Mouse (Mus musculus): ENCODE results near the gene Vps45. TPM values are rescaled to one million over a fixed set of nuclear protein-coding genes. Genes with fewer than 3 reads are reported as not detected.

Vps45 gene
- 10 to 100 TPM; 41.9 to 42.2 TPM for total RNA-seq (2021)
- long read RNA-seq, transcript Vps45-201 (15 exons, 2,637 nt): major isoform, 9 of 19 reads
- long read RNA-seq, partial matches to known transcripts: 7 of 19 reads
- long read RNA-seq, other reads (novel, unspliced or antisense): 2 of 19 reads

DNA sequence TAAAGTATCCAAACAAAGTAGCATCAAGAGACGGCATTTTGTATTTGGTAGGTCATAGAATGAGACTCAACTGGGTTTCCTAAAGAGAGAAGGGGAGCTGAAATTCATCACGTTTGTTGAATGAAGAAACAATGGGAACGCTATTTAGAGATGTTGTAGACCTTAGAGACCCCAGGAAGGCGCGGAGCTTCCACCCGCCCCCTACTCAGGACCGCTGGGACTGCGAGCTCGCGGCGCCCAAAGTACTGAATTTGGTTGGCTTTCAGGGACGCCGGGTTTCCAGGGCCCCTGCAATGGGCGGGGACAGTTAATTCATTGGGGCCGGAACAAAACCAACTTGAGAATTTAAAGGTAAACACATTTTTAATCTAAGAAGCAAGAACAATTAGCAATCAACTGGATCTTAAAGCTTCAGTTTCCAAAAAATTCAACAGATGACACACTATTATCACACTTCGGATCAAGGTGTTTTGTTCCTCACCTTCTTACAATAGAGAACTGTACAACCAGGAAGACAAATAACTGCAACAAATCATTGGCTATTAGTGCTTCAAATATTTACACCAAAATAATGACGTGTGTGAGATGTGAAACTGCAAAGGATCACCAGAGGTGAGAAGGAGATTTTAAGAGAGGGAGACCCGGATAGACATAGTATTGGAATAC is at the start of gene Vps45:
Gene Vps45 (minus strand): TSS at position 236 of the 666 bp plus-strand sequence.
- DNase-seq (ENCODE audit: low spot score in 2 of 2): peak; percentile 70 to 71

DNA sequence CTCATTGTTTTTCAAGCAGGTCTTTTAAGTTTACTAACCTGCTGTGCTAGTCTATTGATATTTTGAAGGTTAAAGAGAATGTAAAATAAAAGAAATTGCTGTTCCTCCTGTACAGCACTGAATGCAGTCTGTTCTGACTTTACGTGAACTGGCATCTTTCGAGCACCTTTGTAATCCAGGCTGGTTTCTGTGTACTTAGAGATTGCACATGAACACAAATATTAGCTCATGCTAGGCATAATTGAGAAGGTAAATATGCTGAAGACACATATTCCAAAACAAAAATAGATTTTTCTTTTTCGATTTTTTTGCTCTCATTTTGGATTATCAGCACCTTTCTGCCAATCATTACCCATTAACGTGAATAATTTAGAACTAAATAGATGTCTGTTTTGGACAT is 47.9 kb upstream of the Vps45 start:
- no peak for DNase-seq (ENCODE audit: low spot score in 2 of 2)

DNA sequence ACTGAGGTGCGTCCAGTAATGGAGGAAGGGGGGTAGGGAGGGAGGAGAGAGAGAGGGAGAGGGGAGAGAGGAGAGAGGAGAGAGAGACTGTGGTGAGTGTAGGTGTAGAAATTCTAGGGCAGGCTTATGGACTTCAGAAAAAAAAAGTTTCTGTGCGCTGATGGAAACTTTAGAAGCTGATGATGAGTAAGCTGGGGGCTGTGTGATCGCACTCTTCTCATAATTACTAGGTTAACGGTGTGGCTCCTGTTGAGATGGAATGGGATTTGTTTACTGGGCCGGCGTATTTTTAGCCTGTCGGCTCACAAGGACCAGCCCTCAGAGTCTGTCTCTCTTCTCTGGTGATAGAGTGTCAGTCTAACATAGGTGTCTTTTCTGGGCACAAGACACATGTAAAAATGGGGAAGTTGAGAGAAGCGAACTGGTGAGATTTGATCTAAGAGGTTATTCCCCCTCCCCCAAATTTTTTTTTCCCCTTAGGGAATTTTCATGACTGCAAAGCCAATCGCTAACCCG is 47.0 kb upstream of the Vps45 start:
- DNase-seq (ENCODE audit: low spot score in 2 of 2): no peak

DNA sequence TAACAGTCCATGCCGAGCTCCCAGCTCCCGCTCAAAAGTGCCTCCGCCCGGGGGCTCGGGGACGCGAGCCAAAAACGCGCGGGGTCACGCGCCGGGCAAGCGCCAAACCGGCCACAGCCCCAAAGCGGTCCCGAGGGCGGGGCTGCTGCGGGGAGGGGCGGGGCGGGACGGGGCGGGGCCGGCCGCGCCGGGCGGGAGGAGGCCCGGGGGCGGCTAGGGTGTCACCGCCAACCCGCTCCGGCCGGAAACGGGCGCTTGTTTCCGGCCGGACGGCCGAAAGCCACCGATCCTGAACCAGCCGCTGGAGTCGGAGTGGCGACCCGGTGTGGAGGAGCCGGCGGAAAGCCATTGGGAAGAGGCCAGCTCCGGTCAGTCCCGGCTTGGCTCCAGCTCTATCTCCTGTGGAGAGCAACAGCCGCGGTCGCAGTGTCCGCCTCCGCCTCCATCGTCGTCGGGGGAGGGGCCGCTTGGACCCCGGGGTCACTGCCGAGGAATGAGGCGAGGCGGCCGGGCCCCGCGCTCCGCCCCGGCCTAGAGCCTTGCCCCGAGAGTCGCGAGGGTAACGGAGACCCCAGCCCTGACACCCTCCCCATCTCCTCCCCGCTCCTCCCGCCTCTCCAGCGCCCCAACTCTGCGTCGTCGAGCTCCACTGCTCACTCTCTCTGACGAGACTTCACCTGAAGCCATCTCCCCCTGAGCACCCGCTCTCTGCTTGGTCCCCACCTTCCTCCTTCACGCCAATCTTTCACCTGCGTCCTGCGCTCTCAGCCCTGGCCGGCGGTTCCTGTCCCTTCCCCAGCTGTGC is 46.2 kb upstream of the Vps45 start, which contains the start of gene Otud7b:
Gene Otud7b (plus strand): TSS at position 267 of the 805 bp plus-strand sequence.
- DNase-seq (ENCODE audit: low spot score in 2 of 2): peak; percentile 70 to 79

DNA sequence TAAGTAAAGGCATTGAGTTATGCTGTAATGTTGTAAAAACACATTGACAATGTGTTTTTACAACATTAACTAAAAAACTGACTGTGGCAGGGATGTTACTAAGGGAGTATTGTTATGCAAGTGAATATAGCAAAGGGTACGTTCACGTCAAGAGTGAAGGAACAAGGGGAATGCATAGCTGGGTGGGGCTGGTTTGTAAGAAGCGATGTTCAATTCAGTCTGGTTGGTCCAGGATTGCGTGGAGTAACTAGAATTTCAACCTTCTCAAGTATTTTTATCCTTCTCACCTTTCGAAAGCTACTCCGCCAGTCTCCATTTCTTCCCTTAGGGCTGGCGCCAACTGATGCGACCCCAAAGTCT is 45.6 kb upstream of the Vps45 start:
- DNase-seq (ENCODE audit: low spot score in 2 of 2): no peak

DNA sequence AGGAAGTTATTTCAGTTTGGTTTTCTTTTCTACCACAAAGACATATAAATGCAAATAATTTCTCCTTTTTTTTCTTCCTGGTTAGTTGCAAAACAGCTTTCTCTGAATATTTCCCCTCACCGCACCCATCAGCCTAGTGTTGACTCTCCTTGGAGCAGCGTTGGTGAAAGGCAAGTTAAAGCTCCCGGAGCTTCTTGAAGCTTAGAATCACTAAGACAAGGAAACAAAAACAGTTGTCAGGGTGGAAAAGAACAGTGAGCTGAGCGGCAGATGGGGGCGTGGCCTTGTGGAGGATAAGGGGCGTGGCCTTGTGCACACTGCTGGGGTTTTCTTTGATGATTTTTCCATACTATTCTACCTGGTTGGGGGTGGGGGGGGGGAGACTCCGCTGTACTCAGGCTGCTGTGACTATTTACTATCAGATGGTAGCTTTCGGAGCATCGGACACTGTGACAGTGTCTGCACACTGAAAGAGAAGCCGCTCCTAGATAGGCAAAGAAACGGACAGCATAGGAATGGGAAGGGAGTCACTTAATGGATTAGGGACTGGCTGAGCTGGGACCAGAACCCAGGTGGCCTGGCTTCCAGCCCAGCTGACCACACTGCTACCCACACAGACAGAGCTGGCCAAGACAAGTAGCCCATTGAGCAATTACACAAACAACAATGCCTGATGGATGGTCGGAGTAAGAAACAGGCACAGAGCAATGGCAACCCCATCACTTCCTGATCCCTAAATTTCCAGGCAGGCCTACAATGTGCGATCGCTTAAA is 44.0 kb upstream of the Vps45 start:
- peak; percentile 14 to 46 for DNase-seq (ENCODE audit: low spot score in 2 of 2)

DNA sequence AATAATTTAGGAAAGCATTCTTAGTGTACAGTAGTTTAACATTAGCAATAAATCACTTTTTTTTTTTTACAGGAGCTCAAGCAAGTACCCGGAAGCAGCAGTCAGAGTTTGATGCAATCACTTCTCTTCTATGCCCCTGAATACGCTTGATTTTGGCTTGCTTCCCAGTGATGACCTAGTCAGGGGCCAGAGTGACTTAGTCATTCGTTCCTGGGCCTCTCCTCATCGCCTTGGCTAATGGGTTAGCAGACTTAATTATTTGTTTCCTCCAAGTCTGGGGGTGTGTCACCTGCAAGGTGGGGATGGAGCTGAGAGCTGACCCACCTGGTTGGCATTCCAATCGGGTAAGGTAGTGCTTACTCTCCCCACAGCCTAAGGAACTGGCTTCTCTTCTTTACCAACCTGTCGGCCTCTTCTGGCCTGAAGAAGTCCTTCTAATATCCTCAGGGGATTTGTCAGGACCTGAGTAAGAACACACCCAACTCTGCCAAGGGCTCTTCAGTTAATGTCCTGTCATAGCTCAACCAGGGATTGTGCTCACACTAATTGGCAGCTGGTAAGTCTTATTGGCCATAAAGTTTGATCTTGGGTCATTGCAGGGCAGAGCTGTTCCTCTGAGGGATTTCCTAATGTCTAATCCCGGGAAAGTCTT is 40.5 kb upstream of the Vps45 start:
- DNase-seq (ENCODE audit: low spot score in 2 of 2): no peak

DNA sequence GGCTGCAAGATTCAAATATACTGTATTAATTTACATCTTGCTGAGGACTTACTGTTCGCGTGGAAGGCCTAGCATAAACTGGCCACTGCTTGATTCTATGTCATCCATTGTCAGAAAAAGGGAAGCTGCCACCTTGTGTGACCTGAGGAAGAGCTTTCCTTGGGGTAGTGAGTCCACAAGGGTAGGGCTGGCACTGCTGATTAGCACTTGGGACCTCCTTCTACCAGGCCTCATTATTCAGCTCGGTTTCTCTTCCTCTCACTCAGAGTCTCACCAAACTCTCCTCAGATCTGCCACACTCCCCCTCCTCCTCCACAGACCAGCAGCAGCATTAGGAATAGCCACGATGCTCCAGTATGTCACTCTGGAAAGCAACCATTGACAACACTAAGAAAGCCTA is 39.9 kb upstream of the Vps45 start:
- no peak for DNase-seq (ENCODE audit: low spot score in 2 of 2)

DNA sequence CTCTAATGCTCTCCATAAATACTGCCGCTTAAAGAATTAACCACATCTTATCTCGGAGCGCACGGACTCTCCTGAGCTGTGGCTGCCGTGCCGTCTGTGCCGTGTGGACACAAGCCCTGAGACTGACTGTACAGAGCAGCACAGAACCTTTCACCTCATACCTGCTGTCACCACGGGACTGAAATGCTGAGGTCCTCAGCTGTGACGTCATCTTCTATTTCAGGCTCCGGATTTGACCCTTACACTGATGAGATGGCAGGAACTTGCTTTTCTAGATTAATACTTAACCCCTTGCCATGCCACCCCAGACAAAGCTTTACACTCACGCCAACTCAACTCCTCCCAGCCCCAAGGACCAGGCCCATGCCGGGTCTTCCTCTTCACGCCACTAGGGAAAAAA is 35.9 kb upstream of the Vps45 start:
- no peak for DNase-seq (ENCODE audit: low spot score in 2 of 2)

DNA sequence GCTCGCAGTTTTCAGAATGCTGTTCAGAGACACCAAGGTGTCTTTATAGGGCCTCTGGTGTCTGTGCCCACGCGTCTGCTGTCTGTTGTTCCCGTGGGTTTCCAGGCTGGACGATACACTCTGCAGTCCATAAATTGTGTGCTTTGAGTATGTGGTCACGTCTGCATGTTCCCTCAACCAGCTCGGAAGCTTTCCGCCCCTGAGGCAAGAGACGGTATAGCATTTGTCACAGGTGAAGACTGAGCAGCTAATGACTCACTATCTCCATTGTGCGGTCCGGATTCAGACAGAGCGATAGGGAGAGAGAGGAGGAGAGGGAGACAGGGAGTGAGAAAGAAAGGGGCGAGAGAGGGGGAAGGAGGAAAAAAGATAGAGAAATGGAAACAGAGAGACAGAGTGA is 35.2 kb upstream of the Vps45 start:
- DNase-seq (ENCODE audit: low spot score in 2 of 2): no peak

DNA sequence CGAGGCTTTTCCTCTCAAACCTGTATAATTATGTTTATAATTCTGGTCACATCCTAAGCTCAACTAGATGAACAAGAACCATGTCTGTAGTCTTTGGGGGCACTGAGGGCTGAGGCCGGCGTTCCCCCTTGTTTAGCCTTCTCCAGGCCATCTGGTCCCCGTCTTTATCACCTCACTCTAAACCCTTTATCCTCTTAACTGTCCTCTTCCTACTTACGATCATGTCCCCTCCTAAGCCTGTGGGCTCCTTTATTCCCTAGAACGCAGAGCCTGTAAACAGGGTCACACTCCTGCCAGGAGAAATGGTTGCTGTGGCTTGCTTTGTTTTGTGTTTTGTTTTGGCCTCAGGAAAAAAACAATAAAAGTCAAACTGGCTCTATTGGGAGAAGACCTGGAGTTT is 33.7 kb upstream of the Vps45 start:
- no peak for DNase-seq (ENCODE audit: low spot score in 2 of 2)

DNA sequence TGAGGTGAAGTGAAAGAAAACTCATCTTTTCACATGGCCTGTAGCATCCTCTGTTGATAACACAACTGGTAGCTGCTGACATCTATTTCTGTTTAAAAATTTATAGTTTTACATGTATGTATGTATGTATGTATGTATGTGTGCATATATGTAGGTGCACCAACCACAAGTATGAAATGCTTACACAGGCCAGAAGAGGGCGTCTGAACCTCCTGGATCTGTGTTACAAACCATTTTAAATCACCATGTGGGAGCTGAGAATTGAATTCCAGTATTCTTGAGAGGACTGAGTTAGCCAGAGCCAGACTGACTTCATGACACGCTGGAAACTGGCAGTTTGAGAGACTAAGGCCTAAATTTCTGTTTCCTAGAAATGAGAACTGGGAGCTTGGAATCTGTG is 32.9 kb upstream of the Vps45 start:
- no peak for DNase-seq (ENCODE audit: low spot score in 2 of 2)

DNA sequence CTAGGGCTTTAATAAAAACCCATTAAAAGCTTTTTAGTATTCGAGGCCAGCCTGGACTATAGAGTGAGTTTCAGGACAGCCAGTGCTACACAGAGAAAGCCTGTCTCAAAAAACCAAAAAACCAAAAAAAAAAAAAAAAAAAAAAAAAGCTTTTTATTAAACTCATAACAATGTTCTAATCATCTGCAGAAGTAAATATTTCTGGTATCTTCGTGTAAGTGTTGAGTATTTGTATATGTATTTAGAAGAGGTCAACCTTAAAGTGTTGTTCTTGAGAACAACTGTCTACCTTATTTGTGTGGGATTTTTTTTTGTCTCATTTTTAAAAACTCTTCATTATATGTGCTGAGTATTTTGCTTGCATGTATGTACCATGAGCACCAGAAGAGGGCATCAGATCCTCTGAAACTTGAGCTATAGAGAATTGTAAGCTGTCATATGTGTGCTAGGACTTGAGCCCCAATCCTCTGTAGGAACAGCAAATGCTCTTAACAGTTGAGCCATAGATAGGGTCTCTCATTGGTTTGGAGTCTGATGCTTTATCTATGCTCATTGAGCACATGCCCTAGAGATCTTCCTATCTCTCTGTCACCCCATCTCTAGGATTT is 31.7 kb upstream of the Vps45 start:
- DNase-seq (ENCODE audit: low spot score in 2 of 2): no peak

DNA sequence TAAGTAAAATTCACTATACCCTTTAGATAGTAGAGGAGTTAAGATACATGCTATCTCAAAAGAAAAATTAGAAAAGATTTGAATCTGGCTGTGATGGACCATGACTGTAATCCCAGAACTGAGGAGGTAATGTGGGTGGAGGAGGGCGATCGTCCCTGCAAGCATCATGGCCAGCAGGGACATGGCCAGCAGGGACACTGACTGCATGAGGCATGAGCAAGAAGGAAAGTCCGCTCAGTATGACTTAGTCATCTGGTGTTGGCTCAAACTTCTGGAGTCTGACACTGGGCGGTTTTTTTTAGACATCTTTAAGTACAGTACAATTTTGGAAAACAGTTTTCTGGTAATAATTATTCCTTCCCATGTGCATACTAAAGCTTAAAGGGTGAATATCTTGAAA is 29.5 kb upstream of the Vps45 start:
- no peak for DNase-seq (ENCODE audit: low spot score in 2 of 2)

DNA sequence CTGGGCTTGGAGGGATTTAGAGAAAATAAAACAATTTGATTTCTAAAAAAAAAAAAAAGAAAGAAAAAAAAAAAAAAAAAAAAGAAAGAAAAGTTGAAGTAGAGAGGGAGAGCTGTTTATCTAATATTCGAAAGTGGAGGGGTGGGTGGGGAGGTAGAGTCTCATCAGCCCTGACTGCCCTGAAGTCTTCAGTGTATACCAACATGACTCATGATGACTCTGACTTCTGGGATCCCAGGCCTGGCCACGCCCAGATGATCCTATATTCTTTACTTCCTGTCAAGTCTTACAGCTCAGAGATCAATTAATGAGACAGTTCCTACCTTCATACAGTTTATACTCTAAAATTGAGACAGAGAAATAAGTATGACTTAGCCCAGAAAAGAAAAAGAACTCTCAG is 29.0 kb upstream of the Vps45 start:
- no peak for DNase-seq (ENCODE audit: low spot score in 2 of 2)

DNA sequence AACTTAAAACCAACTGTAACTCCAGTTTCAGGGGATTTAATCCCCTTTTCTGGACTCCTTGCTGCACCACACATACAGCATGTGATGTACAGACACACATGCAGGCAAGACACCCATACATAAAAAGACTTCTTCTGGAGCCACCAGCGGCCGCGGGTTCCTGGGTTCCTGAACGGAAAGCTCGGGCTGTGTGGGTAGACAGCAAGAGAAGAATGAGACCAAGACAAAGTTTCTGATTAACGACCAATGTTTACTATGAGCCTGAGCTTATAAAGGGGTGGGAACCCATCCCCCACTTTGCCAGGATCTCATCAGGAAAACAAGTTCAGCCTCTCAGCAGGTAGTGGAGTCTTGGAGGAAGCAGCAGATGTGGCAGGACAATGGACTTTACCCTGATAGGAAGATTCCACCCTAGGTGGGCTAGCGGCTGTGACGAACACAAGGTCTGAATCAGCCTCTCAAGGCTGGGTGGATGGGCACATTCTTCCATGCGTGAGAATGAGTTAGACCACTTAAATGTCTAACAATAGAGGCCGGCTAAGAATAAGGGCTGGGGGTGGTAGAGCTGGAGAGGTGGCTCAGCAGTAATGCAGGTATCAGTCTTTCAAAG is 26.0 kb upstream of the Vps45 start:
- no peak for DNase-seq (ENCODE audit: low spot score in 2 of 2)

DNA sequence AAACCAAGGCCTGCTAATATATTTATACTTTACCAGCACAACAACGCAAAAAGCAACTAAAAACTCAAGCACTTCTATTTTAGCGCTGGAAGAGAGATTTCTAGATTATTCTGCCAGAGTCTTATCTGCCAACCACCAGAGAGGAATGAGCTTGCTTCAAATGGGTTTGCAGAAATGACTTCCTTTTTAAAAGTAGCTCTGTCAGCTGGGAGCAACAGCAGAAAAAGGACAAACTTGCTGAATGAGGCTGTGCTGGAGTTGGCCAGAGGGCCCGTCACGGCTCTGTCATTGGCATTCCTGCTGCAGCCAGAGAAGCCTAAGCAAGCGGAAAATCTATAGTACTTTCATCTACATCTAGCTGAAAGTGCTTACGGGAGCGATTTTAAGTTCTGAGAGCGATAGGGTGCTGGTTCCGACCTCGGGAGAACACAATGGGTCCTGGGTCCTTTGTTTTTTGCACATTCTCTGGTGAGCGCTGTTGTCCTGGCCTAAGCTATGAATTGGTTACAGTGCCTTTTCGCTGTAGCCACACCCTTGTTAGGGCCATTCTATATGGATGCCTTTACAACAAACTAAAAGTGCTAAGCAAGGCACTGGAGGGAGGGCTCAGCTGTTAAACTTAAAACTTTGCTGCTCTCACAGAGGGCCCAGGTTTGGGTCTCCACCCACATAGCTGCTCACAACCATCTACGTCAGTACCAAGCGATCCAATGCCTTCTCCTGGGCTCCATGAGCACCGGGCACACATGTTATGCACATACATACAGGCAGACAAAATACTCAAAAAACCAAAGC is 24.6 kb upstream of the Vps45 start:
- no peak for DNase-seq (ENCODE audit: low spot score in 2 of 2)

DNA sequence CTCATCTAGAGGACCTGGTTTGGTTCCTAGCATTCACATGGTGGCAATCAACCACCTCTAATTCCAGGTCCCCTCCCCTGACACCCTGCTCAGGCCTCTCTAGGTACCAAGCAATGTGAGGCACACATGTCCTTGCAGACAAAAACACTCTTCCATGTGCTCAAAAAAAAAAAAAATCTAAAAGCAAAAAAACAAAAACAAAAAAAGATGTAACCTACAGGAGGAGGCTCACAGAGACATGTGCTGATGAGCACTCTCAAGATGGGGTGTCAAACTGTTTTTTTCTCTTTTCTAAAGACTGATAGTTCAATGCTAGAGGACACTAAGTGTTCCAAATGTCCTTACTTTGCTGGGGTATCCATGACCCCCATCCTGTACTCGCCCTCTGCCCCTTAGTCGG is 23.8 kb upstream of the Vps45 start:
- no peak for DNase-seq (ENCODE audit: low spot score in 2 of 2)

DNA sequence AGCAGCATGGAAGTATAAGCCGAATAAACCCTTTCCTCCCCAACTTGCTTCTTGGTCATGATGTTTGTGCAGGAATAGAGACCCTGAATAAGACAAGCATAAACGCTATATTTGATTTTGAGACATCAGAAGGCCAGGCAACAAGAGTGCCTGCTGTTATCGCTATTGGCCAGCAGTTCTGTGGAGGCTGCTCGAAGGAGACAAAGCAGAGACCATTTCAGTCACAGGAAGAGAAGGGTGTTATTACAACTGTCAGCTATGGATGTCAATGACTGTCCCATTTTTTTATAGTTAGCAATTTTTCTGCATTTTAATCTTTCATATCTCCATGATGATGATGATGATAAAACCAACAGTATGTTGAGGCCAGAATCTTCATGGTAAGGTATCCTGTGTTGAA is 23.4 kb upstream of the Vps45 start:
- no peak for DNase-seq (ENCODE audit: low spot score in 2 of 2)
